Mouse (Mus musculus): ENCODE measurements around the gene Abcf2. TPM values are rescaled to one million over a fixed set of nuclear protein-coding genes. Genes with fewer than 3 reads are reported as not detected.

Abcf2 gene
- polyA plus RNA-seq, 1 experiment from 2014 or later = 80.9 TPM

- Histone ChIP-seq H3K4me2 (ENCODE audit: low read length) (no peak overlapping the region), H3K4me1 (ENCODE audit: control insufficient read depth, insufficient read depth, low read depth, low read length) (peaks cover 37% of the 10 kb centered on the region), H3K27me3 (replicated peaks; ENCODE audit: control insufficient read depth, insufficient read depth, low read length) (no peaks in the 10 kb centered on the region), H3K9ac (ENCODE audit: low read depth, low read length) (no peak overlapping the region), H3K9me3 (ENCODE audit: control insufficient read depth, low read length) (no peaks in the 10 kb centered on the region), H3K27ac (ENCODE audit: low read depth, low read length) (no peak overlapping the region), H3K36me3 (ENCODE audit: control insufficient read depth, insufficient read depth, low read length) (peaks cover 36% of the 10 kb centered on the region), H3K4me3 (ENCODE audit: low read length) (no peak overlapping the region)
- 53% methylated on average over 24 of the region's 24 CpGs for WGBS
- ATAC-seq = no peak
These were observed 14.7 kb upstream of the Abcf2 start for GRCm38 (mm10) chr5:24591796-24592470.

- Histone ChIP-seq H3K27me3 (replicated peaks; ENCODE audit: control insufficient read depth, insufficient read depth, low read length) (no peaks in the 10 kb centered on the region), H3K36me3 (ENCODE audit: control insufficient read depth, insufficient read depth, low read length) (peaks cover 36% of the 10 kb centered on the region), H3K4me1 (ENCODE audit: control insufficient read depth, insufficient read depth, low read depth, low read length) (peaks cover 30% of the 10 kb centered on the region), H3K4me2 (ENCODE audit: low read length) (no peak overlapping the region), H3K9ac (ENCODE audit: low read depth, low read length) (no peak overlapping the region), H3K27ac (ENCODE audit: low read depth, low read length) (no peak overlapping the region), H3K4me3 (ENCODE audit: low read length) (no peak overlapping the region), H3K9me3 (ENCODE audit: control insufficient read depth, low read length) (no peaks in the 10 kb centered on the region)
- no peak for ATAC-seq
- WGBS = 28% methylated on average over 23 of the region's 23 CpGs
These were observed 14.0 kb upstream of the Abcf2 start for GRCm38 (mm10) chr5:24591268-24591721.

- WGBS = 89% methylated on average over 20 of the region's 20 CpGs
- Histone ChIP-seq H3K27ac (ENCODE audit: low read depth, low read length) (no peak overlapping the region), H3K4me3 (ENCODE audit: low read length) (no peak overlapping the region), H3K4me2 (ENCODE audit: low read length) (no peak overlapping the region), H3K4me1 (ENCODE audit: control insufficient read depth, insufficient read depth, low read depth, low read length) (peaks cover 24% of the 10 kb centered on the region), H3K9me3 (ENCODE audit: control insufficient read depth, low read length) (no peaks in the 10 kb centered on the region), H3K36me3 (ENCODE audit: control insufficient read depth, insufficient read depth, low read length) (peaks cover 34% of the 10 kb centered on the region), H3K9ac (ENCODE audit: low read depth, low read length) (no peak overlapping the region), H3K27me3 (replicated peaks; ENCODE audit: control insufficient read depth, insufficient read depth, low read length) (no peaks in the 10 kb centered on the region)
- no peak for ATAC-seq
These were observed 12.5 kb upstream of the Abcf2 start for GRCm38 (mm10) chr5:24589511-24590500.

- Histone ChIP-seq H3K36me3 (ENCODE audit: control insufficient read depth, insufficient read depth, low read length) (peaks cover 12% of the 10 kb centered on the region), H3K4me1 (ENCODE audit: control insufficient read depth, insufficient read depth, low read depth, low read length) (peaks cover 24% of the 10 kb centered on the region), H3K4me3 (ENCODE audit: low read length) (peak overlapping the region; percentile 91), H3K9ac (ENCODE audit: low read depth, low read length) (peak overlapping the region; percentile 92), H3K27ac (ENCODE audit: low read depth, low read length) (peak overlapping the region; percentile 88), H3K27me3 (replicated peaks; ENCODE audit: control insufficient read depth, insufficient read depth, low read length) (no peaks in the 10 kb centered on the region), H3K9me3 (ENCODE audit: control insufficient read depth, low read length) (no peaks in the 10 kb centered on the region), H3K4me2 (ENCODE audit: low read length) (peak overlapping the region; percentile 81)
- ATAC-seq = peak; percentile 15; the same call in 1 of the 2 replicates
- WGBS = 18% methylated on average over 4 of the region's 4 CpGs
These were observed 9.9 kb upstream of the Abcf2 start for GRCm38 (mm10) chr5:24587200-24587577.

GRCm38 (mm10) chr5:24586547-24587199, 9.4 kb upstream of the Abcf2 start, which contains the start of gene Chpf2:
Gene Chpf2 (plus strand): TSS chr5:24586741.
- H3K9me3 ChIP-seq (ENCODE audit: control insufficient read depth, low read length) = no peaks in the 10 kb centered on the region
- H3K4me3 ChIP-seq (ENCODE audit: low read length) = peak within 1 kb of the TSS; percentile 91
- ATAC-seq = peak; percentile 93
- peaks cover 7% of the 10 kb centered on the region for H3K36me3 ChIP-seq (ENCODE audit: control insufficient read depth, insufficient read depth, low read length)
- H3K9ac ChIP-seq (ENCODE audit: low read depth, low read length) = peak within 1 kb of the TSS; percentile 92
- H3K27ac ChIP-seq (ENCODE audit: low read depth, low read length) = peak within 1 kb of the TSS; percentile 88
- H3K4me2 ChIP-seq (ENCODE audit: low read length) = peak within 1 kb of the TSS; percentile 81
- H3K4me1 ChIP-seq (ENCODE audit: control insufficient read depth, insufficient read depth, low read depth, low read length) = peaks cover 22% of the 10 kb centered on the region
- no peaks in the 10 kb centered on the region for H3K27me3 ChIP-seq (replicated peaks; ENCODE audit: control insufficient read depth, insufficient read depth, low read length)
- WGBS = under 1% methylated on average over 34 of the region's 43 CpGs

- peak overlapping the region; percentile 91 for H3K4me3 ChIP-seq (ENCODE audit: low read length)
- H3K9ac ChIP-seq (ENCODE audit: low read depth, low read length) = peak overlapping the region; percentile 92
- H3K36me3 ChIP-seq (ENCODE audit: control insufficient read depth, insufficient read depth, low read length) = peaks cover 6% of the 10 kb centered on the region; the same call in 1 of the 2 replicates
- ATAC-seq = peak; percentile 43
- H3K4me1 ChIP-seq (ENCODE audit: control insufficient read depth, insufficient read depth, low read depth, low read length) = peaks cover 20% of the 10 kb centered on the region
- no peaks in the 10 kb centered on the region for H3K27me3 ChIP-seq (replicated peaks; ENCODE audit: control insufficient read depth, insufficient read depth, low read length)
- 10% methylated on average over 8 of the region's 8 CpGs for WGBS
- no peaks in the 10 kb centered on the region for H3K9me3 ChIP-seq (ENCODE audit: control insufficient read depth, low read length)
- H3K27ac ChIP-seq (ENCODE audit: low read depth, low read length) = peak overlapping the region; percentile 88
- H3K4me2 ChIP-seq (ENCODE audit: low read length) = peak overlapping the region; percentile 81
These were observed 8.8 kb upstream of the Abcf2 start for GRCm38 (mm10) chr5:24586106-24586505.

- H3K4me2 ChIP-seq (ENCODE audit: low read length) = peak overlapping the region; percentile 57
- no peaks in the 10 kb centered on the region for H3K27me3 ChIP-seq (replicated peaks; ENCODE audit: control insufficient read depth, insufficient read depth, low read length)
- no peaks in the 10 kb centered on the region for H3K9me3 ChIP-seq (ENCODE audit: control insufficient read depth, low read length)
- H3K27ac ChIP-seq (ENCODE audit: low read depth, low read length) = no peak overlapping the region
- WGBS = 77% methylated on average over 6 of the region's 6 CpGs
- no peak for ATAC-seq
- H3K4me1 ChIP-seq (ENCODE audit: control insufficient read depth, insufficient read depth, low read depth, low read length) = peaks cover 12% of the 10 kb centered on the region
- peak overlapping the region; percentile 65 for H3K4me3 ChIP-seq (ENCODE audit: low read length)
- H3K9ac ChIP-seq (ENCODE audit: low read depth, low read length) = no peak overlapping the region; the same call in 1 of the 2 replicates
- peaks cover 6% of the 10 kb centered on the region for H3K36me3 ChIP-seq (ENCODE audit: control insufficient read depth, insufficient read depth, low read length)
These were observed 1.1 kb upstream of the Abcf2 start for GRCm38 (mm10) chr5:24578109-24578963.

- WGBS = under 1% methylated on average over 32 of the region's 32 CpGs
- peak overlapping the region; percentile 96 for H3K4me2 ChIP-seq (ENCODE audit: low read length)
- ATAC-seq = peak; percentile 25
- H3K4me3 ChIP-seq (ENCODE audit: low read length) = peak overlapping the region; percentile 65
- peaks cover 16% of the 10 kb centered on the region for H3K36me3 ChIP-seq (ENCODE audit: control insufficient read depth, insufficient read depth, low read length)
- no peaks in the 10 kb centered on the region for H3K27me3 ChIP-seq (replicated peaks; ENCODE audit: control insufficient read depth, insufficient read depth, low read length)
- peak overlapping the region; percentile 74 for H3K27ac ChIP-seq (ENCODE audit: low read depth, low read length)
- peak overlapping the region; percentile 65 for H3K9ac ChIP-seq (ENCODE audit: low read depth, low read length)
- H3K4me1 ChIP-seq (ENCODE audit: control insufficient read depth, insufficient read depth, low read depth, low read length) = peaks cover 12% of the 10 kb centered on the region
- no peaks in the 10 kb centered on the region for H3K9me3 ChIP-seq (ENCODE audit: control insufficient read depth, low read length)
These were observed 475 bp downstream of the Abcf2 start for GRCm38 (mm10) chr5:24576801-24577182.

All from hindbrain, embryonic 16.5 days (tissue).